Mouse (Mus musculus): ENCODE results near the gene Fbxo34.

DNA sequence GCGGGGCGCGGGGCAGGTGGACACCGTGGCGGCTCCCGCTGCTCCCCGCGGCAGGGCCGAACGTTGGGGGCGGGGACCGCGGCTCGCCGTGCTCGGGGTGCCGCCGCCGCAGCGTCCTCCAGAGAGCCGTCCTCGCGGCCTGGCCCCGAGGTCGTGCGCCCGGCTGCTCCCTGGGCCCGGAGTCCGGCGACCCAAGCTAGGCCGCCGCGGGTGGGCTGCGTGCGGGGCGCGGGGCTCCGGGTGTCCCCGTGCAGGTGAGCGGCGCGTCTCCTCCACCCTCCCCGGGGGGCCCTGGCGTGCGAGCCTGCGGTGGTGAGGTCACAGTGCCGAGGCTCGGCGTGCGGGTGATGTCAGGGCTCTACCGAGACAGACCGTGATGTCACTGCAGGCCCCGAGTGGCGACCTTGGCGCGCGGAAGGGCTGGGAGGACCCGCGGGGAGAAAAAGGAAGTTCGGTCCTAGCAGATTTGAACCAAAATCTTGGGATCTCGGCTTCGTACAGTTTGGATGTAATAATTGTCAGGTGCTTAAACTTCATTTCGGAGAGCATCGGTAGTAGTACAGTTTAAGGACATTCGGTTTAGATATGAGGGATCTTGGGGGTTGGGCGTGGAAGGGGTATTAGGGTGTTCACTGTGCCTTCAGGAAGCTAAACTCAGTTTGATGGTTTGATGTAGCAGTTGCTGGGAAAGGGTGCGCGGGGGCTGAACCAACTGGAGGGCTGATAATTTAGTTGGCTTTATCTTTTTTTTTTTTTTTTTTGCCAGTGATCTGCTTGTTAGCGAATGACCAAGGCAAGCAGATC lies 22.7 kb downstream of the Fbxo34 start:
- TF ChIP-seq CTCF (IDR thresholded peaks at IDR 0.05; ENCODE audit: low read depth), result no peak
- TF ChIP-seq EP300 (optimal IDR thresholded peaks at IDR 0.05), result no peak
